Mouse (Mus musculus): ENCODE measurements around the gene Serpinb1c. TPM values are rescaled to one million over a fixed set of nuclear protein-coding genes. Genes with fewer than 3 reads are reported as not detected.
"Not testable (repeated sequence)": the region's sequence is repeated elsewhere in the genome, so short reads cannot be mapped to it uniquely, and the experiment has no call there.

Serpinb1c gene
- total RNA-seq (2015; ENCODE audit: low replicate concordance) (not detected in 2 replicates), total RNA-seq (2017; ENCODE audit: low replicate concordance) (not detected in 2 replicates)

DNA sequence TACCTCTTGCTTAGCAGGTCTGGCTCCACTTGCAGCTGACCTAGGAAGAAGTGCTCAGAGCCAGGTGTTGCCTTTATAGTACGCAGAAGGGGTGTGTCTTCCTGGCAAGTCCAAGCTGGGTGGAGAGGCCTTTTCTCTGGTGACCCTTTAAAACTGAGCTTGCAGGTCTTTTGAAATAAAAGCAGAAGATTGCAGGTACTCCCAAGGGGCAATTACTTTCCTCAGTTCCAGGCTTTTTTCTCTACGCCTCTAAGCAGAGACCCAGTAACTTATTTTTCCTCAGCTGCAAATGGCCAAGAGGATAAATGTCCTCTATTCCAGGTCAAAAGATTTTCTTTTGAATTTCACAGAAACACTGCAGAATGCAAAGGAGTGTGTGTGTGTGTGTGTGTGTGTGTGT lies at the start of gene Serpinb1c:
Serpinb1c (minus strand) TSS at position 101 of the 400 bp plus-strand sequence.
- ATAC-seq (replicated peaks; ENCODE audit: low FRiP score, poor library complexity, severe bottlenecking), result no peak

DNA sequence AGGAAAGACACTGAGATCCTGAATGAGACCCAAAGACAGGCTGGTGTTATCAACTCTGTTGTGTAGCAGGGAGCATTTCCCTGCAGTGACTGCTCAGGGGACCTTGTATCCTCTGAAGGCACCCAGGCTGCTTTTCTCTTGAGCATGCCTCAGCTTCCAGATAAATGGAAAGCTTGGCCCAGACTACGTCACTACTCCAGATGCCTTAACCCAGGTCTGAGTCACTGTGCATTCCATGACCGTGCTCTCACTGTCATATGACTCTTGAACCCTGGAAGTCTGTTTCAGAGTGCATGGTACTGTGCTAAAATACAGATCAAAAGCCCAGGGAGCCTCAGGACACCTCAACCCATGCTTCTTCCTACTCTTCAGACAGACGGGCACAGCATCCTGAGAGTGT lies 41.2 kb upstream of the Serpinb1c start:
- not testable (repeated sequence) for ATAC-seq (replicated peaks; ENCODE audit: low FRiP score, poor library complexity, severe bottlenecking)

DNA sequence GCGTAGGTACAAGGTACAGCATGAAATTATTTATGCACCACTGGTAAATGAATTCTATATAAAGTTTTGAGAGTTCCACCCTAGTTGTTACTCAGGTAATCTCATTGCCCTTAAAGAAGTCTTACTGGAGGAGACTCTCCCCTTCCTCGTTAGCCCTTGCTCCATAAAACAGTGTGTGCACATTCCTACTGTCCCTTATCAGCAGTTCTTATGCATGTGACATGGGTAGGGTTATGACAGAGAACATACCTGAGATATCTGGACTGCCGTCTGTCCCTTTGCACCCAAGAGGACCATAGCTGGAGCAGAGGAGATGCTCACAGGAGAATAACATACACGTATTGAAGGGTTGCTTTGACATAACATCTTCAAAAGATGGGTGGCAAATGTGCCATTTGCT lies 40.3 kb upstream of the Serpinb1c start:
- not testable (repeated sequence) for ATAC-seq (replicated peaks; ENCODE audit: low FRiP score, poor library complexity, severe bottlenecking)

DNA sequence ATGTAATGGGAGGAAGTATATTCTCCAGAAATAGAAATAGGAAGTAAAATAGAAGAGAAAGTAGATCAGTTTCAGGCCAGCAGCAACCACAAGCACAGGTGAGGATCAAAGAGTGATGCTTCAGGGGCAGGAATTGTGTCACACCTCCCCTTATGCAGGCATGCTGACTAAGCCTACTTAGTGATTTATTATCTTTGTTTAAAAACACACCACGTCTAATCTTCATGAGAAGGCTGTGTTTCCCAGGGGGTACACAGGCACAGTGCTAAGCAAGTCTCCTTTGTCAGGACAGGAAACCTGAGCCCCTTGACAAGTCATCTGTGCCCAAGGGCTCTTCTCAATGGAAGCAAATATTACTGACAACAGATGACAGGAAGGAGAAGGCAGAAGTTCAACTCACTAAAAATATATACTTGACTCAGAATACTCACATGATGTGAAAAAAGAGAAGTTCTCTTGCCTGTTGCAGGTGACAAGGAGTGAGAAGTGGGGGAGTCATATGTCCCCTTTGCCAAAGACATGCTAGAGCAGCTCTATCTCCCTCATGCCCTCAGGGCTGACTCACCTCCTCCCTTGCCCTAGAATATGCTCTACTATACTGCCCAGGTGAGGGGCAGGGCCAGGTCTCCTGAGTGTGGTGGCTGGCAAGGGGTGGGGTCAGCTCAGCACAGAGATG lies 36.8 kb upstream of the Serpinb1c start:
- 0 out of 2 replicates have a peak, but pooled peaks have one; percentile 27 for ATAC-seq (replicated peaks; ENCODE audit: low FRiP score, poor library complexity, severe bottlenecking)

DNA sequence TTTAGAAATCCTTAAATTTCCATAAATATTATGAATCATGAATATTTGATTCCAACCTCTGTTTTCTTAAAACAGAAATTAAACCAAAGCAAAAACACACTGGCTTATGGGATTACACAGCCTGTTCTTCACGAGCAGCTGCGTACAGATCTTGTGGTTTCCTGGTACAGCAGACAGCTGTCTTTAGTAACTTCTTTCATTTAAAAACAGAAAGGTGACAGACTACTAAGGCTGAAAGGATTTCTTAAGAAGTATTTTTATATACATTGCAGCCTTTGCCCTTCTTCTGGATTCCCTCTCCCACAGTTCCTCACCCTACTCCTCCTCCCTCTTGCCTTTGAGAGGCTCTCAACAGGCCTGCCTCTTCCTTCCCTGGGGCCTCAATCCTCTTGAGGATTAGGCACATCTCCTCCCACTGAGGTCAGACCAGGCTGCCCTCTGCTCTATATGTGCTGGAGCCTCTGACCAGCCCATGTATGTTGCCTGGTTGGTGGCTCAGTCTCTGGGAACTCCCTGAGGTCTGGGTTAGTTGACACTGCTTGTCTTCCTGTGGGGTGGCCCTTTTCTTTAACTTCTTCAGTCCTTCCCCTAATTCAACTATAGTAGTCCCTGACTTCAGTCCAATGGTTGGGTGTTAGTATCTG lies 31.2 kb upstream of the Serpinb1c start:
- no peak for ATAC-seq (replicated peaks; ENCODE audit: low FRiP score, poor library complexity, severe bottlenecking)

DNA sequence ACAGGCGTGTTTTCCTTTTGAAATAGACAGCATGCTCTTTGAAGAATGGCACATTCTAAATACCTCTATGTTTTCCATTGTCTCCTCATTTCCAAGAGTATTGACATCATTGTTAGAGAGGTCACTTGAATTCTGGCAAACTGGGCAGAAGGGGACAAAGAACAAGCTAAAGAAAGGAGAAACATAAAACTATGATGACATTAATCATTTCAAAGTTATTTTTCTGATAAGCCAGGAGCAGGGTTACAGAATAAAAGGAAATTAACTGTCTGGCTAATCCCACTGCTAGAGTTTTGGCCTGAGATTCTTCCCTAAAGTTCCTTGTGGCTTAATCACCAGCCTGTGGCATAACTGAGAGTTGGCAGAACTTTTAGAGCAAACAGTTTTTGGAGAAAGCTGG lies 29.2 kb upstream of the Serpinb1c start:
- no peak for ATAC-seq (replicated peaks; ENCODE audit: low FRiP score, poor library complexity, severe bottlenecking)

DNA sequence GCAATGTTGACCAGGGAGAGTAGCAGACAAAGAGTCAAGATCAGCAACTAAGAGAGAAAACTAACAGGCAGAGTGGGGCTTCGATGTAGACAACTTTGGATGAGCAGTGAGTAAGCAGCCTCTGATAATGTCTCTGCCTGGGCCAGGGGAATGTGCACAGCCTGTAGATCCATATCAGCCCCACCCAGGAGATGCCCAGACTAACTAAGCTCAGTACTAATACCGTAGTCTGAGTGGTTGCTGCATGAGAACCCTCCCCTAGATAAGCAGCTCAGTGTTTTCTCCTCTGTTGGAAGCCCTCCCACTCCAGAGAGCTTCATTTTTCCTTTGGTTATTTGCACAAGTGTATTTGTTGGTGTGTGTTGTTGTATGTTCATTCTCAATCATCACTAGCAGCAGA lies 28.6 kb upstream of the Serpinb1c start:
- no peak for ATAC-seq (replicated peaks; ENCODE audit: low FRiP score, poor library complexity, severe bottlenecking)

DNA sequence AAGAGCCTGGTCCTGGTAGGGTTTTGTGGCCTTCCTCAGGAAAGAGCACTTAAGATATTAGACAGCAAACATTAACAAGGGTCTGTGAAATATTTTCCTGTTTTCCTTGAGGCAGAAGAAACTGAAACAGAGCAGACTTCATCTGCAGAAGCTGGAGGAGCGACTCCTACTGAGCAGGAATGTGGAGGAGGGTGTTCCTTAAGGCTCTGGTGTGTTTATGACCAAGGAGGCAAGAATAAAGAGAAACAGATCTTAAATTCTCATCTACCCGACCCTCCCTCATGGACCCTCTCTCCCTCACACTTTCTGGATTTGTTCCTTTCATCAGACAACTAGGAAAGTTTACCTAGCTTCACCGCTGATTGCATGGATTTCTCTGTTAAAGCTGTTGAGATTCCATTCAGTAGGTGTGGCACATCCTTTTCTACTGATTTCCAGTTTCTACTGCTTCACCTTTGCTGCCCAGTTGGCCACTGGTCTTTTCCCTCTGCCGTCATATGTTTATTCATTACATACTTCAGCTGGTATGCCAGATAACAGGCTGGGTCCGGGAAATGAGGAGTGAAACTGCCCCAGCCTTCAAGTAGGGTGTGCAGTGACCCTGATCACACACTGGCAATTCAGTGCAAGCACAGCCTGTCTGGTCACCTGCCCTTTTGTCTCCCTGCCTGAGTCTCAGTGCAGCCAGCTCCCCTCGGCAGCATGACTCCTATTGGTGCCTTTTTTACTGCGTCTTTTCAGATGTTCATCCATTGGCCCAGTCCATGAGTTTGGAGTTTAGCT lies 26.8 kb upstream of the Serpinb1c start:
- ATAC-seq (replicated peaks; ENCODE audit: low FRiP score, poor library complexity, severe bottlenecking), result no peak

DNA sequence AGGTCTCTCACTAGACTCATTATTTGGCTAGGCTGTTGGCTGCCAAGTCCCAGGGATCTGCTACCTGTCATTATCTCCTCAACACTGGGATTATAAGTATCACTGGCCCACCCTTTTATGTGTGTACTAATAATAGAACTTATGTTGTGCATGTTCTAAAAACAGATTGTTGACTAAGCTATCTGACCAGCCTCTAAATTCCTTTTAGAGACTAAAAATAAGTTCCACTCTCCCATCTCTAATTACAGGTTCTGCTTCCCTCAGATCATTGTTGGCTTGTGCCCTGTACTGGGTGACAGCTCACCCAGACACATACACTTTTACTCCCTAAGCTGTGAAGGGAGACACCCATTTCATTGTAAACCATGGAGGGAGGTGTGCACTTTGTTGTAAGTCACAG lies 24.6 kb upstream of the Serpinb1c start:
- no peak for ATAC-seq (replicated peaks; ENCODE audit: low FRiP score, poor library complexity, severe bottlenecking)

DNA sequence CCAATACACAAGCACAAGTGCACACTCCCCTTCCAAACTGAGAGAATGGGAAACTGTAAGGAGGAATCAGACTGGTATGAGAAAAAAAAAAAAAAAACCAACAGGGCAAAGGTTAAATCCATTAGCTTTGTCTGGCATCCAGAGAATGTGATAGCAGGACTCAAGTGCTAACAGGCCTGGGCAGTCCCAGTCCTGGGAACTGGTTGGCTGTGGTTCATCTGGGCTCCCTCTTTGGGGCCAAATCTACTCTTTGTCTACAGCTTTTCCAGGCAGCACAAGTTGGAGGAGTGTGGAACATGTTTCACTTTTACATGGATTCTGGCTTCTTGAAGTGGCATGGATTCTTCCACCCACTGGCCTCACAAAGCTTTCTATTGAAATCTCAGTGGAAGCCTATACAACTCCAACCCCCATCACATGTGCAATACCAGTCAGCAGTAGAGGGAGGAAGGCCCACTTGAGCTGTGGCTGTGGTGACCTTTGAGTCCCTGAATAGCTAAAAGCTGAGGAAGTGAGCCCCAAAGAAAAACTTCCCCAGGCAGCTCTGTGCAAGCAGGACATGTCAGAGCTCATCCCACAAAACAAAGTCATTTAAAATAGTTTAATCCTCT lies 14.9 kb upstream of the Serpinb1c start:
- no peak for ATAC-seq (replicated peaks; ENCODE audit: low FRiP score, poor library complexity, severe bottlenecking)

DNA sequence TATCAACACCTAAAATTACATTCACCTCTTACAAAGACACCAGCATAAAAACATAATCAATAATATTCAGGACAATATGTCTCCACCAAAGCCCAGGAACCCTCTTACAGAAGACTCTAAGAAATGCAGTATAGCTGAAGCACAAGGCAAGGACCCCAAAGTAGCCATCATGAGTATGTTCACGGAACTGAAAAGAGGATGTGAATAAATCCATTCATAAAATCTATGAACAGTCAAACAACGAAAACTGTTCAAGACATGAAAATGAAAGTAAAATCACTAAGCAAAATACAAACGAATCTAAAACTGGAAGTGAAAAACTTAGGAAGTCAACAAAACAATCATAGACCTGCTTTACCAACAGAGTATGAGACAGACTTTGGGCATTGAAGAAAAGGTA lies 10.2 kb upstream of the Serpinb1c start:
- ATAC-seq (replicated peaks; ENCODE audit: low FRiP score, poor library complexity, severe bottlenecking), result no peak

DNA sequence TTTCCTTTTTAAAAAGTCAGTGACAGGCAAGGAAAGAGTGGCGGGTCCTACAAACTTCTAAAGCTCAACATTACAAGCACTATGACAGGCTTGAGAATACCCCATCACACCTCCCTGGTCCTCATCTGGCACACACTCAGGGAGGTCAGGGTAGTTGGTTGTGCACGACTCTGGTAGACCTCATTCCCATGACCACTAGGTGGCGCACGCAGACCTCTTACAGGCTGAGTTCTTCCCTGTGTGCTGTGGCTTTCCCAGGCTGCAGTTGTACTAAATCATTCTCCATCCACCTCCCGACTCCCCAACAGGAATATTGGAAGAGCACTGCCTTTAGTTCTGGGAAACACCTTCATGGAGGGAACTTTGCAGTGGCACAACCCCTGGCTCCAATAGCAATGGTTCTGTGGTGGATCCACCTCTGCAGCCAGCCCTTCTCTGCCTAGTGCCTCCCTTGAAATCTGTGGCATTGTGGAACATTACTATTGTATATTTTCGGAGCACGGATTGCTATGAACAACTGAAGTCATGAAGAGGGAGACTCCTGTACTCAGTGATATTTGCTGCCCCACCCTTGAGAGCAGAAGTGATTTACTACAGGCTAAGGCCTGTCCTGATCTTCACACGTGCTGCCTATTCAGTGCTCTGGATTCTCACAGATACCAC lies 5.3 kb upstream of the Serpinb1c start:
- ATAC-seq (replicated peaks; ENCODE audit: low FRiP score, poor library complexity, severe bottlenecking), result peak; percentile 90

DNA sequence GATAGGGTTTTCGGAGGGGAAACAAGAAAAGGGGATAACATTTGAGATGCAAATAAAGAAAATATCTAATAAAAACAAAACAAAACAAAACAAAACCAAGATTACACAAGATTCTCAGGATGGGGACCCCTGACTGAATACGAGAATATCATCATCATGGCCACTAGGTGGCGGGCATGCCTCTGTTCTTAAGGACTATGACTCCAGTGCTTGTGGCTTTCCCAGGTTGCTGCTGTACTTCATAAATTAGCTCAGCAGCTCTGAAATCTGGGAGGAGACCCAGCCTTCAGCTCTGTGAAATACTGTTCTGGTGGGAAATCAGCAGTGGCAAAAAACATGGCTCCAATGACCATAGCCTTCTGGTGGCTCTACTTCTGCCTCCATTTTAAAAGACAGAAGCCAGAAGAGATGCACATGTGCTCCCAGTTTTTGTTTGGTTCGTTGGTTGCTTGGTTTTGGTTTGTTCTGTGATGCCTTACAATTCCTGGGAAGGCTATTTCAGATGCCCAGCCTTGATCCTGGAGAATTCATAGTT lies 4.5 kb upstream of the Serpinb1c start:
- peak; percentile 71 for ATAC-seq (replicated peaks; ENCODE audit: low FRiP score, poor library complexity, severe bottlenecking)

DNA sequence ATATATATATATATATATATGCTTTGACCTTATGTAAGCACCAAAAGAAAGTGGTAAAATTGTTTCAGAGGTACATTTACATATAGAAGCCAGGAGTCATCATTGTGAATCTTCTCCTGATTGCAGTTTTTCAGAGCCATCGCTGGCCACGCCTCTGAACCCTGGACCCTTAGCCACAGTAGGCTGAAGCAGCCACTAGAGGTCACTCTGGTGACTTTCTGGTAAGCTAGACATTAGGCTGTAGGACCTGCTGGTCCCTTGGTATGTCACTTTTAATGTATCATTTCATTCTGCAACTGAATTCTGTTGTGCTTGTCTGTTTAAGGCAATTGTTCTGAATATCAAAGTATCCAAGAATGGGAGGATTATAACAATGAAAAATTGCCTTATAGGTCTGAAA lies 2.6 kb upstream of the Serpinb1c start:
- ATAC-seq (replicated peaks; ENCODE audit: low FRiP score, poor library complexity, severe bottlenecking), result peak; percentile 64

DNA sequence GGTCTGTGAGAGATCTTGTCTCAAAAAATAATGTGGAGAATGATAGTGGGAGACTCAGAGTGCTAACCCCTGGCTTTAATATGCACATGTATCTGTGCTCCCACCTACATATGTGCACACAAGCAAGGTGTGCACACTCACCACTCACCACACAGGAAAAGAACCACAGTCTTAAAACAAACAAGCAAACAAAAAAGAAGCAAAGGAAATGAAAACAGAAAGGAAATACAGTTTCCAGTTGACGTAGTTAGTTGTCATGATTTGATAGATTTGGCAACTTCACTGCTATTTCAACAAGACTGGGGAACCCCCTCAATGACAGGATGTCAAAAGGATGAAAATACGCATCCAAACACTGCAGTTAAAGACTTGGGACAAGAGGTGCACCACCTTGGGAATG lies 1.1 kb upstream of the Serpinb1c start:
- ATAC-seq (replicated peaks; ENCODE audit: low FRiP score, poor library complexity, severe bottlenecking), result not testable (repeated sequence)

DNA sequence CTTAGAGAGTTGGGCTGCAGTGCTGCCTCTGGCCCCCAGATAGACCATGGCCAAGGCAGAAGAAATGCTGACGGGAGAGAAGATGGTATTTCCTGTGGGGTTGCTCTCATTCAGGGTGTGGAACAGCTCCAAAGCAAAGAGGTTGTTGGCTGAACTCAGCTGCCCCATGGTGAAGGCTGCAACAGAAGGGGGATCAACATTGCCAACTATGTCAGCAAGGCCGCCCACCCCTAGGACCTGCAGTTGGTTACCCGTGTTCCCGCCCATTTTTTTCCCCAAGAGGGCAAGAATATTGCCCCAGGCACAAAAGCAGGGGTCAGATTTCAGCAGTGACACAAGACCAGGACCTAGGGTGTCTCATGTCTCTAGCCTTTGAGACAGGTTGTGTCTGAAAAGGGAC lies 1.1 kb downstream of the Serpinb1c start:
- no peak for ATAC-seq (replicated peaks; ENCODE audit: low FRiP score, poor library complexity, severe bottlenecking)

DNA sequence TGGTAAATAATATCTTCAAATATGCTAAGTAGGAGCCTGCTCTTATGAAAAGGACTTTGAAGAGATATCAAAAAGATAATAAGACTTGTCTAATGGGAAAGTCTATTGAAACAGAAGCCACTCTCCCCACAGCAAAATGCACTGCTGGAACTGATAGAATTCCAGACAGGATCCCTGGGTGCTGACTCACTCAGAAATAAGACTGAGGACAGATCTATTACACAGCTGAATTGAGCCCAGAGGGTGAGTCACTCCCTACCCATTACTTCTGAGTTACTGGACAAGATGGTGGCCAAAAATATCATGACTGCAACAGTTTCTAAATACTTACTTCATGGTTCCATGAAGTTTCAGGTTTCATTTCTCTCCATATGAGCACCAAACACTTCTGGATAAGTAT lies 13.3 kb downstream of the Serpinb1c start:
- no peak for ATAC-seq (replicated peaks; ENCODE audit: low FRiP score, poor library complexity, severe bottlenecking)

DNA sequence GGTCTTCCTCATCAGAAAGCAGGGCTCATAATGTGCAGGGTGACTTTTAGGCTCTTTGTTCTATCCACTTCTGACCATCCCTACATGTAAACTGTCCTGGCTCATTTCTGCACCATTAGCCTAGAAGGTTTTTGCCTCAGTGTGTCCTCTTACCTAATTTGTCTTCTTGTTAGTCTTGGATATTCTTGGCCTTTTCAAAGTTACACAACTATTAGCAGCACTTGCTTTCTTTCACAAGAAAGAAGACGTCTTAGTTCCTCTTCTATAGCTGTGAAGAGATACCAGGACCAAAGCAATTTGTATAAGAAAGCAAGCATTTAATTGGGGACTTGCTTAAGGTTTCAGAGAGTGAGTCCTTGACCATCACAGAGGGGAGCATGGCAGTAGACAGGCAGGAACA lies 24.1 kb downstream of the Serpinb1c start:
- no peak for ATAC-seq (replicated peaks; ENCODE audit: low FRiP score, poor library complexity, severe bottlenecking)

DNA sequence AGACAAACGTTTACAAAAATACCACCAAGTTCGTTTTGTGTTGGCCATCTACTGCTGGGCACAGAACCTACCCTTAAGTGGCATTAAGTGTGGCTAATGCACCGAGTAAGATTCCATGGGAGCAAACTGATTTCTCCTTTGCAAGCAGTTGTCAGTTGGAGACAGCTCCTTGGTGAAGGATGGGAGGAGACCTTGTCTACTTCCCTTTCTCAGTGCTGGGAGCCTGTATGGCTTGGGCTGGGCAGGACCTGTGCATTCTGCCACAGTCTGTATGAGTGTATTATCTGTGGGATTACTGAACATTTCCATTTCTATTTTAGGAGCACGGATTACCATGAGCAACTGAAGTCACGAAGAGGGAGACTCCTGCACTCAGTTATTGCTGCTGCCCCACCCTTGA lies 29.2 kb downstream of the Serpinb1c start:
- ATAC-seq (replicated peaks; ENCODE audit: low FRiP score, poor library complexity, severe bottlenecking), result no peak

DNA sequence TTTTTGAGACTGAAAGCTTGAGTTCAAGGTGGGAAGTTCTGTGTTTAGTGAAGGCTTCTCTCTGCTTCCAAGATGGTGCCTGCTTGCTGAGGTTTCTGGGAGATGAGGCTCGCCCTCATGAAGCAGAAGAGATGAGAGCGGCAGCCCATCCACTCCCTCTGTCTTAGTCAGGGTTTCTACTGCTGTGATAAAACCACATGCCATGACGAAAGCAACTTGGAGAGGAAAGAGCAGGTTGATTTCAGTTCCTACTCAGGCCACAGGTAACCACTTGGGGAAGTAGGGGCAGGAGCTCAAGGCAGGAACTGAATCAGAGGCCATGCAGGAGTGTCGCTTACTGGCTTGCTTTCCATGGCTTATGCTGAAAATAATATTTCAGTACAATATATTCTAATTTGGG lies 29.8 kb downstream of the Serpinb1c start:
- not testable (repeated sequence) for ATAC-seq (replicated peaks; ENCODE audit: low FRiP score, poor library complexity, severe bottlenecking)

Data from erythroblast, adult 5-6 weeks (primary cell).